Mouse (Mus musculus) effector memory CD4-positive, alpha-beta T cell, adult 7 months (primary cell): ENCODE data around the gene Dusp3. TPM values are rescaled to one million over a fixed set of nuclear protein-coding genes. Genes with fewer than 3 reads are reported as not detected.

Experiments used
- polyA plus RNA-seq: library from polyadenylated mRNA; unstranded; fragments of 100-300 nt; shearing (Covaris generic); gene quantifications from one replicate; pipeline ENCODE4 v1.2.1, GENCODE M21; 2017

Dusp3 gene
- 2.1 TPM for polyA plus RNA-seq

GRCm38 (mm10) chr11:101986913-101987312 is at the start of gene Dusp3:
Gene Dusp3 (minus strand): TSS chr11:101987013.

GRCm38 (mm10) chr11:102028087-102028816 is 41.4 kb upstream of the Dusp3 start, which contains the start of gene Mpp3:
Gene Mpp3 (minus strand): TSS chr11:102028461.

GRCm38 (mm10) chr11:101984054-101985025 is 2.5 kb downstream of the Dusp3 start, which contains the start of gene Cfap97d1:
Gene Cfap97d1 (plus strand): TSS chr11:101984279.

GRCm38 (mm10) chr11:101966965-101967614 is 19.7 kb downstream of the Dusp3 start, which contains the start of gene Sost:
Gene Sost (minus strand): TSS chr11:101967015.

Other genes with a start within 250 kb of the Dusp3 start
- gene Etv4, start 201.6 kb downstream of the Dusp3 start, polyA plus RNA-seq, result not detected
- gene Meox1, start 92.6 kb downstream of the Dusp3 start, polyA plus RNA-seq, result not detected
- gene Sost, start 20.0 kb downstream of the Dusp3 start, polyA plus RNA-seq, result not detected
- gene Cfap97d1, start 2.7 kb downstream of the Dusp3 start, polyA plus RNA-seq, result not detected
- 0.50 TPM for gene Mpp3, start 41.4 kb upstream of the Dusp3 start, polyA plus RNA-seq
- 0.21 TPM for gene Cd300lg, start 54.5 kb upstream of the Dusp3 start, polyA plus RNA-seq
- gene Mpp2, start 101.5 kb upstream of the Dusp3 start, polyA plus RNA-seq, result 4.1 TPM
- not detected for gene Ppy, start 114.3 kb upstream of the Dusp3 start, polyA plus RNA-seq
- gene Pyy, start 120.8 kb upstream of the Dusp3 start, polyA plus RNA-seq, result not detected
- gene Nags, start 158.5 kb upstream of the Dusp3 start, polyA plus RNA-seq, result 0.37 TPM
- 4.5 TPM for gene Tmem101, start 169.4 kb upstream of the Dusp3 start, polyA plus RNA-seq
- 79.8 TPM for gene Lsm12, start 198.3 kb upstream of the Dusp3 start, polyA plus RNA-seq
- 20.7 TPM for gene G6pc3, start 202.6 kb upstream of the Dusp3 start, polyA plus RNA-seq
- 46.5 TPM for gene Hdac5, start 243.2 kb upstream of the Dusp3 start, polyA plus RNA-seq